Mouse (Mus musculus) common myeloid progenitor, adult 5-6 weeks (primary cell): ENCODE results near the gene Trp53i11. TPM values are rescaled to one million over a fixed set of nuclear protein-coding genes. Genes with fewer than 3 reads are reported as not detected.

Source experiments
- ATAC-seq: replicated peaks from 2 replicates; pipeline ENCODE4 v1.8.0; 2016; ENCODE audit warnings: low read depth, mild to moderate bottlenecking, moderate TSS enrichment, inconsistent platforms; ENCODE audit not compliant: poor library complexity, severe bottlenecking
- total RNA-seq: library from RNA; stranded (forward); fragments of 200-1000, 187-1606 nt; gene quantifications from 2 replicates; pipeline ENCODE4 v1.2.3, GENCODE M21; 2017

Gene Trp53i11
- total RNA-seq, 1 experiment from 2014 or later: 2.6 TPM

DNA sequence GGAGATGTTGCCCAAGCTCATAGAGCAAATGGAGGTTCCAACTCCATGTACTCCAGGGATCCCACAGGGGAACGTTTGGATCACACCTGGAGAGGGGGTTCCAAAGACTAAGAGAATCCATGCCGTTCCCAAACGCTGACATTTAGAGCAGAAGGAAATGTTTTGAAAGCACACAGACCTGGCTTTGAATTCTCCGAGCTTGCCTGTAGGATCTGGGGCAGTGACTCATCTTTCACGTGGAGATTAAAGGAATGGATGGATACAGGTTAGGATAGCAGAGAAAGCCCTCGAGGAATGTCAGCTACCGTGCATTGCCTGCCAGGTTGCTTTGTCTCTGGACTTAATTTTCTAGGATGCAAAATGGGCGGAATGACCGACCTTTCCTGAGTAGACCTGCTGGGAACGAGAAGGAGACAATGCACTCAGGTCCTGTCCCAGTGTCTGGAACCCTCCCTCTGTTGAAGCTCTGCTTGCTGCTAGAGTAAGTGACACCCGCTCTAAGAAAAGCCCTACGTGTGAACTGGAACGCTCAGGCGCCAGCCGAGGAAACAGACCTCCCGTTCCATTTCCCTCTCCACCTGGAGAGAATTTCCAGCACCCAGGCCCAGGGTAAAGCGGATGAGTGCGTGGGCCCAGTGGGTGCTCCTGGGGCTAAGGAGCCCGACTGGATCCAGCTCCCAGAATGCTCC is 17.0 kb upstream of the Trp53i11 start:
- ATAC-seq: no peak

DNA sequence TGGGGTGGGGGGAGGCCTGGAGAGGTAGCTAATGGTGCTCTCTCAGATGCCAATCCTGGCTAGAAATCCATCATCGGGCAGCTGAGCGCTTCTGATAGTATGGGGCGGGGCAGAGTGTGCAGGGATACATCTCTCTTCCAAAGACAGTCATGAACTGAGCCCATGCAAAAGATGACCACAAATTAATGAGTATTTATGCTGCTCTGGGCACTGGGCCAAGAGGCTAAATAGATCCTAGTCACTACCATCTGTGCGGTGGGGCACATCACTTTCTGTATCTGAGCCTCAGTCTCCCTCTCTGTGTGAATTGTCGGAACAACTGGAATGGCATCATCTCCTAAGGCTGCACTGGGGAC is 16.5 kb upstream of the Trp53i11 start:
- ATAC-seq: no peak

DNA sequence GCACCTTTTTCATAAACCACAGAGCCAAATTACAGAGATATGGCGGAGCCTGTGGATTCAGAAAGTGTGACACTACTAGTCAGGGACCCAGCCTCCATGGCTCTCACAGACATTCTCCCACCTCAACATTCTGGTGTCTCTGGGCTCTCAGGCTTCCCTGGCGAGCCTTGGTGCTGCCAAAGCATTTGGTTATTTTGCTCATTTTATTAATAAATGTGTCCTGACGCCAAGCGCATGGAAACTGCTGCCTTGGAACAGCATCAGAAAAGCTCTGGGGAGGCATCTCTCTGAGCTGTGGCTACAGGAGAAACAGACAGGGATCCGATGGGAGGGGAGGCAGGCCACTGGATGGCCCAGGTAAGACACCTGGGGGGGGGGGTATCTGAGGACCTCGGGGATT is 15.4 kb upstream of the Trp53i11 start:
- ATAC-seq: no peak

DNA sequence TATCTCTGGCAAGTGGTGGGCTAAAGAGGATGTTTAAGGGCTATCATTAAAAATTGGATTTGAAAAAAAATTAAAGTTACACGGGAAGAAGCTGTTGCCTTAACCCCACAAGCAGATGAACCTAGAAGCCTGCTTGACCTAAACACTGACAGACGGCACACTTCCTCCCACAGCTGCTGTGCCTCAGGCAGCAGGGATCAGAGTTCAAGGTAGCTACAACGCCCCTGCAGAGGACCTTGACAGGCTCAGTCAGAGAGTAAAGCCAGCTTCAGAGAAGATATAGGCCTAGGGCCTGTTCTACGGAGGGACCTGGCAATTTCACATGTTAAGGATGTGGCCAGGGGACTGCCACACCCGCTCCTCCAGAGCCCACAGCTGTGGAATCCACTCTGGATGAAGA is 14.9 kb upstream of the Trp53i11 start:
- ATAC-seq: no peak

DNA sequence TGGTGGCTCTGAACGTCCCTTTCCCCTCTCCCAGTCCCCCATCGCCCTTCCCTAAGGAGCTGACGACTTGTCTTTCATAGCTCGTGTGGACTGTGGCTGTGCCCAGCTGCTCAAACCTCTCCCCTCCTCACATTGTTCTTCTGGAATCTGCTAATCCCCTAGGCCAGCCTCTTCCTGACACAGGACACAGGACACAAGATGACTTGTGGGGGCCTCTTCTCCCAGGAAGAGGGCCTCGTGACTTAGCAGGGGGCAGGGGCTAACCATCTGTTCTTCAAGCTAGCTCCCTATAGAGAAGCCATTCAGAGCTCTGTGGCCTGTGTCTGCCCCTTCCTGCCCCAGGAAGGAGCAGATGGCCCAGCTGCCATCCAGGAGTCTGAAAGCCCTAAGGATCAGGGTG is 13.2 kb upstream of the Trp53i11 start:
- no peak for ATAC-seq

DNA sequence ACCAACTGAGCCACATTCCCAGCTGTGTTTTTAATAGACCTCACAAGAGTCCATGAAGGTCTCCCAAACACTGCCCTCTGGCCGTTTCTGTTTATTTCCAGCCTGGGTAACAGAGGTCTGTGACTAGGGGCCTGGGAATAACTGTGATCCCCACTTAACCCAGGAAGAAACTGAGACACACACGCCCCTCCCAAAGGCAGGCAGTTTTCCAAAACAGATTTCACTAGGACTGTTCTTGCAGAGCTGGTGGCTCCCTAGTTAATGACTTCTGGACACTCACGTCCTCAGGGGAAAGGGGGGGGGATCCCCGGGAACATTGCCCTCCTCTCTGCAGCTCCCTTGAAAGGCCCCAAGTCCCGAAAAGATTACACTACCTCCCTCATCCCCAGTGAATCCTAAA is 12.1 kb upstream of the Trp53i11 start:
- no peak for ATAC-seq

DNA sequence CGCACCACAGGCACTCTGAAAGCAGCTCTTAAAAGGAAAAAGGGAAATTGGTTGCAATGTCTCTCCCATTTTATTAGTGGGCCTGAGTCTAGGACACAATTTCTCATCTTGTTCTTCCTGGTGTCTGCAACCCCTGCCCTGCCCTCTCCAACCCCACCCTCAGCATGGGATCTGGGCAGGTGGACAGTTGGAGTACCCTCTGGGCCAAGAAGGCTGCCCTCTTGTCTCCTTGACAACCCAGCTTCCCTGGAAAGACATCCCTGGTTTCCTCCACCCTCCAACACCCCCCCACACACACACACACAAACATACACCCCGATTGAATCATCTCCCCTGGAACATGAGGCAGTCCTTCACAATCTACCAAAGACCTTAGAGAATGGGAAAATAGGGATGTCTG is 11.6 kb upstream of the Trp53i11 start:
- no peak for ATAC-seq

DNA sequence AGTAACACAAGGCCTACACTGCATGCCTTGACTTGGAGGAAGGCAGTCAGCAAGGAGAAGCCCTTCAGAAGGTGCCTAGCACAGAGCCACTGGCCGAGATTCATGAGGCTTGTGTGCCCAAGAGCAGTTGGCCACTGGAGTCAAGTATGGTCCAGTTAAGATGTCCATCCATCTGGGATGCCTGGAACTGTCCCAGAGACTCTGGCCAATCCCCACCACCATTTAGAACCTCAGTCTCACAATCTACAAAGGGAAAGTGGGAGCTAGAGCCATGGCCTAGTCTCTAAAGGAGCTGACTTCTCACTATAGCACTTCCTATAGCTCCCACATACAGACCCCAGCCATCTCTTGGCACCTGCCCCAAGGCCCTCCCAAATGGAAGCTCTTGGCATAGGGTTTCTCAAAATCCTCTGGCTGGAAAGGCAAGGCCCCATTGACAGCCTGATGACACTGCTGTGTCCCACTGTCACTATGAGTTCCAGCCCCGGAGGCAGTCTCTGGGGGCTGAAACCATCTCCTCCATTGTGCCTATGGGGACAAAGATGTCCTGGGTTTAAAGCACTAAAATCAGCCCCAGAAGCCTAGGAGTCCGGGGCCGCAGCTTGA is 11.1 kb upstream of the Trp53i11 start:
- ATAC-seq: no peak

DNA sequence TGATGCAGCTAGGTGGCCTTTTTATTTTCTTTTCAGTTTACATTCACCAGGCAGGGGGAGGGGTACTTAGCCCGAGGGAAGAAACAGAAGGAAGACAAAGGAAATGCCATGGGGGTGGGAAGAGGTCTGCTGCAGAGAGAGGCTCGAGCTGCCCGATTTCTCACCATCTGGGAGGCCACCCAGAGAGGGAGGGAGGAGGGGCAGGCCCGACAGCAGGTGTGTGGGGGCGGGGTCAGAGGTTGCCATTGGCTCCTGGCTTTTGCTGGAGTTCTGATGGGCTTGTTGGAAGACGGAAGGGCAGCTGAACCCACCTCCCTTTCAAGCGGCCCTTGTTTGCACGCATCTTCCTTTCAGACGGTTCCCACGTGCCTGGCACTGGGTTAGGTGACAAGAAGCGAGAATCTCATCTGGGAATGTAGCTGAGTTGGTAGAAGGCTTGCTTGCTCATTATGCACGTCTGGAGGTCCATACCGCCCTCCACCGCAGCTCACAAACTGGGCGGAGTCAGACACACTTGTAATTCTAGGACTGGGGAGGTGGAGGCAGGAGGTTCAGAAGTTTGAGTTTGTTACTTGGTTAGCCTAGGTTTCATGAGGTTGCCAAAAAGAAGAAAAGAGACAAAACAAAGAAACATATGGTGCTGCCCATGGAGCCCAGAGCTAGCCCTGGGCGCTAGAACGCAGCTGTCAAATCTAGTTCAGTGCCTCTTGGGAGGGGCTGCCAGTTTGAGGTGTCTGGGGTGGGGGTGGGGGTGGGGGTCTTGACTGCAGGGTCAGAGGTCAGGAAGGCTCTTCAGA is 10.3 kb upstream of the Trp53i11 start:
- no peak for ATAC-seq

DNA sequence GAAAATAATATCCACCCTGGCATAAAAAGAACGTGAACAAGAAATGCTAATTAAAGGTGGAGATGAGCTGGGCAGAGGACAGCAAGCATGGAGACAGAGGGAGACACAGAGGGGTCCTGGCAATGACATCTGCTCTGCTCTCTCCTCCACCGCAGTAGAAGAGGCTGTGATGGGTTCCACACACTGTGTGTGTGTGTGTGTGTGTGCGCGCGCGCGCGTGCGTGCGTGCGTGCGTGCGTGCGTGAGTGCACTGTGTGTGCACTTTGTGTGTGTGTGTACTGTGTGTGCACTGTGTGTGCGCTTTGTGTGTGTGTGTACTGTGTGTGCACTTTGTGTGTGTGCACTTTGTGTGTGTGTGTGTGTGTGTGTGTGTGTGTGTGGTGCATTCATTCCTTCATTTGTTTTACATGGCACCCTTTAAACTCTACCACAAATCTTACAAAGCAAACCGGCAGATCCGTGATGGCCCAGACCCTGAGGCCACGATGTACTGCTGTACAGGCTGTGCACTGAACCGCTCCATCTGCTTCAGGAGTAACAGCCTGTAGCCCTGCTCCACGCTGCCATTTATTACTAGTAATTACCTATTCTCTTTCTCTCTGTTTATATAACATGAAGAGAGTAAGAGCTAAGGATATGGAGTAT is 9.6 kb upstream of the Trp53i11 start:
- no peak for ATAC-seq

DNA sequence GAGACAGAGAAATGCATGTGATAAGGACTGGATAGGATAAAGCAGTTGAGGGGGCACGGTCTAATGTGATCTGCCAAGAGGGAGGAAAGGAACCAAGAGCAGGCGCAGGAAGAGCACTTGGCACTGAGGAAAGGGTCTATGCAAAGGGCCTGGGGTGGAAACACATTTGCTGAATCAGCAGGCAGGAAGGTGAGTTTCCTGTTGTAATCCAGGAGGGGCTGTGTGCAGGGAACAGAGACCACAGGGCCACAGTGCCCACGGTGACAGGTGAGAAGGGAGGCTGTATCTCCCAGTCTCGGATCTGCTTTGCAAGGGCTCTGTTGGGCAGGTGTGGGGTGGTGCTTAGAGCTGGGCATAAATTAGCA is 9.1 kb upstream of the Trp53i11 start:
- no peak for ATAC-seq

DNA sequence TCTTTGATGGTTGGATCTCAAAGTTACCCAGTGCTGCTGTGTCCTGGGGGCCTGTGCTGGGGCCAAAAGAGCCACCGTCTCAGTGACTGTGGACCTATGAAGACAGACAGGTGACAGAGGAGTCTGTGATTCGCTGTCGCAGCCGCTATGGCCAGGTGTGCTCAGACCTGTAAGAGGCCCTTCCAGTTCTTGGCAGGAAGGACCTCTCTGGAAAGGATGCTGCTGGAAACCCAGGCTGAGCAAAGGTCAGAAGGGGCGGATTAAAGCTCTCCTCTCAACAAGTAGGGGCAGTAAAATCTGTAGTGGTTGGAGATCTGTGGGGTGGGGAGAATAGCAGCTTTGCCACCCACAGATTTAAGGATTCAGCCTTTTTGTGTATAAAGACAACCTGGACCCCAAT is 7.7 kb upstream of the Trp53i11 start:
- no peak for ATAC-seq

DNA sequence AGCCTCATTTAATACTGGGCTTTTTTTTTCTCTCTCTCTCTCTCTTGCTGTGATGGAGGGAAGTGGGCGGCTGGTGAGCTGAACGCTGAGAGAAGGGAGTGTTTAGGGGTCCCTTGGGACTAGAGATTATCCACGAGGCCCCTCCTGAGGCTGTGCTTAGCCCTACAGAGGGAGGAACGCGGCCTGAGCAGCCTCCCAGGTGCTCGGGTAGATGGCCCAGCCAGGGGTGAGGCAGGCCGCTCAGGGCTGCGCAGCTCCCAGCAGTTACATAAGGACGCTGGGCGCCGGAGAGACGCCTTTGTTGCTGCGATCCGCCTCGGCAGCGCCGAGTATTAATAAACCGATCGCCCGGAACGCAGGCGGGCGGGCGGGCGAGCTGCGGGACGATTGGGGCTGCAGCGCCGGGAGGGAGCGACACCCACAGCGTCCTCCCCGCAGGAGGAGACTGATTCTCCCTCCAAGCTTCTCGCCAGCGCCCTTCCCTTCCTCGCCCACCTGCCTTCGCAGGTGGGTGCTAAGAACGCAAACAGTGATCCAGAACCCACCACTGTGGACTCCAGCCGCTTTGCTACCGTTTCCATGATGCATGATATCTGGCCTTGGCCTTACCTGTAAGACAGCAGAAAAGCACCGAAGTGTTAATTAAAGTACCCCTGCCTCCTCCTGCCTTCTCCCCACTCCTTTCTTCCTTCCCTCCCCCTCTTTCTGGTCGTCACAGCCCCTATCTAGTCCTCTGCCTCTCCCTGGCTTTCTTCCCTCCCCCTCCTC is 7.1 kb upstream of the Trp53i11 start:
- peak; percentile 39 for ATAC-seq

DNA sequence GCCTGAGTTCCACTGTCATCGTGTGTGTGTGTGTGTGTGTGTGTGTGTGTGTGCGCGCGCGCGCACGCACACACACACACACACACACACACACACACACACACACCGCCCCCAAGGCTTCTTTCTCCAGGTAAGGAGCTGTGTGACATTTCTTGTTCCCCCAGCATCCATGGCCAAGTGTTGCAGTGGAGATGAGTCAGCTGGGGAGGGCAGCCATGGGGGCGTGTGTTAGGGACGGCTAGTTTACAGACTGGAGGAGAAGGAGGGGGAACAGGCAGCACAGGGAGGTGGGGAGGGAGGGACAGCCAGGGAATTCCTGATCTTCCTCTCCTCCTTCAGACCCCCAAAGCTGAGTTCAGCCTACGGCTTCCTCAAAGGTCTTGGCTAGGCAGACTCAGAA is 4.5 kb upstream of the Trp53i11 start:
- no peak for ATAC-seq

DNA sequence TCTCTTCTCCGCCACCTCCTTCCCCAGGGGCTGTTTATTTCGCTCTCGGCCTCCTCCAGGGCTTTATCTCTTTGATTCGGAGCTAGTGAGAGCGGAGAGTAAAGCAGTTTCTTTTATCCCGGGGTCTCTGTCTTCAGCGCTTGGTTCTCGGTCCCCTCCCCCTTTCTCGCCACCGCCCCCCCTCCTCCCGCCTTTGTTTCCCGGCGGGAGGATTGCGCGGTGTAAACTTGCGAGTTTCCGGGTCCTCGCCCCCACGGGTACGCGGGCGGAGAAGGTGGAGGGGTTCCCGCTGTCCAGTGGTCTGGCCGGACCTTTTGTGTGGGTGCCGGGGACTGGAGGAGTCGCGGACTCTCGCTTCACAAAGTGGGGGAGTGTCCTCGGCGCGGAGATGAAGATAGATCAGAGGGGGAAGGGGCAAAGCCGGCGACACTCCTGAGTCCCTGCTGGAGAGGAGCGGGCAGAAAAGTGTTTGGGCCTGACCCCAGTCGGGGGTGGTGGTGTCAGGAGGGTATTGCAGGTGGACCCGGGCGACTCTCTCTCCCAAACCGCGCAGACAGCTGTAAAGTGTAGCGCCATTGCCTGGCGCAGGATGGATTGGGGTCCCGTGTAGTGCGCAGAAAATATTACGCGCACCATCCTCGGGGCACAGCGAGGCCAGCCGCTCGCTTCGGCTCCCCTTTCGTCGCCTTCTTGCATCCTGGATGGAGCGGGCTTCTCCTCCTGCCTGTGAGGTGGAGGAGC is 842 bp downstream of the Trp53i11 start:
- 0 out of 2 replicates have a peak, but pooled peaks have one; percentile 10 for ATAC-seq

DNA sequence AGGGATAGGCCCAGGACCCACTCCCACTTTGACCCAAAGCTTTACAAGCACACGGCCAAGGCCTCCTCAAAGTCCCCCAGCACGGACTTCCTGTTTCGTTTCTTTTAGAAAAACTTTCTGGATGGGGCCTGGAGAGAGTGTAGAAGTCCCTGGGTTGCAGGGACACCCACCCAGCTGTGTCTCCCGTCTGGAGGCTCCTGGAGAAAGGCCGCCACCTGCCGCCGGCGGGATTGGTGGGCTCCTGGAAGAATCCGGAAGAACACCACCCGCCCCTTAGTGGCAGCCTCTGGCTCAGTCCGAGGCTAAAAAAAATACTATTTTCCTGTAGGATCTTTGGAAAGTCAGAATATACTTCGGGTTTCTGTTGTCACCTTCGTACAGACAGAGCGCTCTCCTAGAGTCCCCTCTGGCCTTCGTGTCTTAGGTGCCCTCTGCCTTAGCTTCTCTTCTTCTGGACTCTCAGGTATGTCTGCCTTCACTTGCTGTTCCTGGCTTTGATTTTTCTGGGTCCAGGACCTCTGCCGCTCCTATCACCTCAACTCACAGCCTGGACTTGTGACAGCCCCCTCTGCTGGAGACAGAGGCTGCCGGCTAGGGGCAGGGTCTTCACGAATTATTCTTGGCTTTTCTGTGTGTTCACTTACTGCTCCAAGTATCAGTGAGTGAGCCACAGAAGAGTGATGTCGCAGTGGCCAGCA is 1.6 kb downstream of the Trp53i11 start:
- no peak for ATAC-seq

DNA sequence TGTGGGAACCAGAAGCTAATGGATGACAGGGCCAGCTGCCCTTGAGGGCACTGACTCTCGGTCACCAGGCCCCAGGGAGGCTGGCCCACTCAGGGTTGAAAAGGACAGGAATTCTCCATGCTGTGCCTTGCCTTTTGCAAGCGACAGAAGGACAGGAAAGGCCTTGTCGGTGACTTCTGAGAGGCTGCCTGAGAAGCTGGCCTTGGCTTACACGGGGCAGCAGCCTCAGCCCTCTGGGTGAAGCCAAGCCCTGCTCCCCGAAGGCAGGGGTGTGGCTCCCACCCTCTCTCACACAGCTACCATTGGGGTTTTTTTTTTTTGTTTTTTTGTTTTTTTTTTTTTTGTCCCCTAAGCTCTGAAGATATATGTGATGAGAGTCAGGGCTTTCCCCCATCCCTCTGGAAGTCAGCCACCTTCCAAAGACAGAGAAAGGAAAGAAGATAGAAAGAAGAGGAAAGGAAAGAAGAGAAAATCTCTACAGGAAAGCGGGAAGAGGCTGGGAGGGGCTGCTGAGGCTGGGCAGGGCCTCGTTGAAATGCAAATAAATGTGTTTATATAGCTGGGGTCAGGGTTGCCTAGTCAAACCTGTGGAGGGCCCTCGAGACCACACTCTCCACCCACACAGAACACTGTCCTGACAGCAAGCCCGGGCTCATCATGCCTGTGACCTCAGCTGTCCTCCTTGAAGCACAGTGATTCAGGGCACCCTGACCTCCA is 3.6 kb downstream of the Trp53i11 start:
- ATAC-seq: no peak

DNA sequence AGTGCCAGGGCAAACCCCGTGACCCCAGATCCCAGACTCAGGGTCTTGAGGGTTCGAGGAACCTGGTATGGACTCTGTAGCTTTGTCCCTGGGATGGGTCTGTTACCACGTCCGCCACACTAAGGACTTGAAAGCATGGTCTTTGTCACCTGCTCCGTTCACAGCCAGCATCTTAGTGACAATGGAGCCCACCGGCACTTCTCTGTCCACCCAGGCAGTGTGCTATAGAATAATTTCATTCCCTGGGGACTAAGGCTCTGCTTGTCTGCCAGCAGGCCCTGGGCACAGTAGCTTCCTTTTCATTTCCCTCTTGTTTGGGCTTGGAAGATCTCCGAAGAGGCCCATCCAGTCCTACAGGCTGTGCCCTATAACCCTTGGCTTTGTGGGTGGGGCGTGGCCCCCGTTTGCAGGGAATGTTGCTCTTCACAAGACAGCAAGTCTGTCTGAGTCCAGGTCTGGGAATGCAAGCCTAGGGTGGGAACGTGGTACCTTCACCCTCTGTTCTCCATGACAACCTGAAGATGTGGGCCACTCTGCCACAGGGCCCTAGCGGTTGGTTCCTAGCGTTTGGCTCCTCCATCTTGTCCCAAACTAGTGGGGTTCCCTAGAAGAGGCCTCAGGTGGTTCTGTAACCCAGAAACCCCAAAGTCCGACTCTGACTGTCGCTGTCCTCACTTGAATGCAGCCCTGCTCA is 4.3 kb downstream of the Trp53i11 start:
- no peak for ATAC-seq
